Mouse (Mus musculus) left cerebral cortex, adult 2 months (tissue): Measurements from ENCODE around the gene Gata3. TPM values are rescaled to one million over a fixed set of nuclear protein-coding genes. Genes with fewer than 3 reads are reported as not detected.

Source experiments
- DNase-seq, 2 experiments: peaks; one replicate each; pipeline ENCODE4 v3.0.0; 2021 to 2022; ENCODE audit warnings: low spot score in 2 of 2, mixed read lengths in 1 of 2; ENCODE audit errors: extremely low spot score in 1 of 2
- H3K27ac ChIP-seq: fragments of 200-600 bp; 2 replicates; pipeline ENCODE4 v1.8.1; 2022
- H3K4me3 ChIP-seq: fragments of 200-600 bp; 2 replicates; pipeline ENCODE4 v1.8.1; 2022
- CTCF ChIP-seq: fragments of 200-600 bp; IDR thresholded peaks from 2 replicates; pipeline ENCODE4 v1.8.1; 2022; ENCODE audit warnings: antibody characterized with exemption, mild to moderate bottlenecking, moderate library complexity
- intact Hi-C: fragments of 180-260 bp; cut with DNase I; formaldehyde crosslinking; loops from one replicate; pipeline ENCODE4 v1.15.1; 2025
- total RNA-seq, 2 experiments: library from RNA; stranded (reverse); gene quantifications; 2 replicates each; pipeline ENCODE4 v1.2.3; 2021

Gata3 gene
- total RNA-seq, 2 experiments from 2014 or later: not detected

- H3K27ac ChIP-seq: no peak overlapping the region
- no peak overlapping the region for H3K4me3 ChIP-seq
- intact Hi-C loops: no loop called here
- TF ChIP-seq CTCF: no peak
- no peak for DNase-seq
Observed at GRCm38 (mm10) chr2:9867092-9867825, 22.6 kb downstream of the Gata3 start.

GRCm38 (mm10) chr2:9860698-9861097 is 29.1 kb downstream of the Gata3 start:
- no peak for TF ChIP-seq CTCF
- H3K4me3 ChIP-seq: no peak overlapping the region
- no peak overlapping the region for H3K27ac ChIP-seq
- intact Hi-C loops: no loop called here
- no peak for DNase-seq

GRCm38 (mm10) chr2:9855861-9856260 is 34.0 kb downstream of the Gata3 start:
- no peak for TF ChIP-seq CTCF
- no peak overlapping the region for H3K4me3 ChIP-seq
- H3K27ac ChIP-seq: no peak overlapping the region
- intact Hi-C loops: no loop called here
- DNase-seq: no peak

GRCm38 (mm10) chr2:9852851-9853576 is 36.8 kb downstream of the Gata3 start:
- no peak for TF ChIP-seq CTCF

GRCm38 (mm10) chr2:9835195-9835594 is 54.6 kb downstream of the Gata3 start:
- no peak overlapping the region for H3K4me3 ChIP-seq
- DNase-seq: no peak
- intact Hi-C loops: no loop called here
- H3K27ac ChIP-seq: no peak overlapping the region
- no peak for TF ChIP-seq CTCF

More at GRCm38 (mm10) chr2:9852851-9853576, 36.8 kb downstream of the Gata3 start:
- no peak for DNase-seq
- Histone ChIP-seq H3K27ac (no peak overlapping the region), H3K4me3 (no peak overlapping the region)
- intact Hi-C loops: no loop called here

GRCm38 (mm10) chr2:9833712-9834111 is 56.1 kb downstream of the Gata3 start:
- no peak for TF ChIP-seq CTCF
- H3K27ac ChIP-seq: no peak overlapping the region
- intact Hi-C loops: no loop called here
- H3K4me3 ChIP-seq: no peak overlapping the region
- DNase-seq: no peak

- intact Hi-C loops: no loop called here
- Histone ChIP-seq H3K27ac (no peak overlapping the region), H3K4me3 (no peak overlapping the region)
- no peak for DNase-seq
- no peak for TF ChIP-seq CTCF
Observed at GRCm38 (mm10) chr2:9827624-9828023, 62.2 kb downstream of the Gata3 start.

- DNase-seq: no peak
- Histone ChIP-seq H3K27ac (no peak overlapping the region), H3K4me3 (no peak overlapping the region)
- intact Hi-C loops: no loop called here
- TF ChIP-seq CTCF: no peak
Observed at GRCm38 (mm10) chr2:9820611-9821010, 69.2 kb downstream of the Gata3 start.

- intact Hi-C loops: no loop called here
- no peak for DNase-seq
- Histone ChIP-seq H3K27ac (no peak overlapping the region), H3K4me3 (no peak overlapping the region)
- no peak for TF ChIP-seq CTCF
Observed at GRCm38 (mm10) chr2:9818177-9818785, 71.6 kb downstream of the Gata3 start.

Other genes starting within 250 kb of the Gata3 start
- gene 4930412O13Rik, start 8.8 kb downstream of the Gata3 start, total RNA-seq: not detected
- not detected for gene 9230102O04Rik, start 494 bp downstream of the Gata3 start, total RNA-seq
- 10 to 100 TPM; 14.8 to 15.7 TPM for gene Taf3, start 158.6 kb upstream of the Gata3 start, total RNA-seq
- gene Atp5c1, start 190.5 kb upstream of the Gata3 start, total RNA-seq: 100 to 1,000 TPM; 229 to 242 TPM
- 10 to 100 TPM; 10.7 to 14.7 TPM for gene Kin, start 190.6 kb upstream of the Gata3 start, total RNA-seq
- gene Itih2, start 241.4 kb upstream of the Gata3 start, total RNA-seq: 1 to 10 TPM; 1.6 to 3.4 TPM